Mouse (Mus musculus) lung, postnatal 0 days (tissue): ENCODE measurements around the gene Nudt5.

Source experiments
- CTCF ChIP-seq: IDR thresholded peaks from 2 replicates; pipeline ENCODE4 v1.5.1; 2016; ENCODE audit warnings: antibody characterized with exemption, mild to moderate bottlenecking
- EP300 ChIP-seq: IDR thresholded peaks from 2 replicates; pipeline ENCODE4 v1.6.1; 2016; ENCODE audit warnings: antibody characterized with exemption, mild to moderate bottlenecking, control low read depth

GRCm38 (mm10) chr2:5804440-5805045, 40.3 kb upstream of the Nudt5 start:
- TF ChIP-seq CTCF (no peak), EP300 (no peak)
